Mouse (Mus musculus) hindbrain, embryonic 12.5 days (tissue): Measurements from ENCODE around the gene Wwtr1. TPM values are rescaled to one million over a fixed set of nuclear protein-coding genes. Genes with fewer than 3 reads are reported as not detected.

Source experiments
- ATAC-seq: fragments of 200-750 bp; cut with Nextera tagmentation; 2 replicates; pipeline ENCODE4 v1.8.0; 2017; ENCODE audit warnings: moderate TSS enrichment; ENCODE audit not compliant: low FRiP score
- H3K27ac ChIP-seq: fragments of 300-500 bp; sonication (generic); 2 replicates; pipeline ENCODE4 v1.5.1; 2016; ENCODE audit warnings: mild to moderate bottlenecking
- H3K27me3 ChIP-seq: fragments of 300-500 bp; sonication (generic); 2 replicates; pipeline ENCODE4 v1.6.1; 2016; ENCODE audit warnings: mild to moderate bottlenecking
- H3K36me3 ChIP-seq: fragments of 300-500 bp; sonication (generic); 2 replicates; pipeline ENCODE4 v1.6.1; 2016; ENCODE audit warnings: mild to moderate bottlenecking
- H3K4me1 ChIP-seq: fragments of 300-500 bp; sonication (generic); 2 replicates; pipeline ENCODE4 v1.6.1; 2016
- H3K4me2 ChIP-seq: fragments of 300-500 bp; sonication (generic); replicated peaks from 2 replicates; pipeline ENCODE4 v1.6.1; 2016; ENCODE audit warnings: mild to moderate bottlenecking
- H3K4me3 ChIP-seq: fragments of 300-500 bp; sonication (generic); 2 replicates; pipeline ENCODE4 v1.5.1; 2016; ENCODE audit warnings: mild to moderate bottlenecking
- H3K9ac ChIP-seq: fragments of 300-500 bp; sonication (generic); 2 replicates; pipeline ENCODE4 v1.6.1; 2016; ENCODE audit warnings: mild to moderate bottlenecking, moderate library complexity
- H3K9me3 ChIP-seq: fragments of 300-500 bp; sonication (generic); replicated peaks from 2 replicates; pipeline ENCODE4 v1.6.1; 2016; ENCODE audit warnings: mild to moderate bottlenecking
- WGBS: fragments of 180-500 bp; shearing (Covaris S2); methylation state at CpG from one replicate; pipeline ENCODE4 v1.1.7; 2016; 5-methylcytosine and 5-hydroxymethylcytosine counted together
- polyA plus RNA-seq: library from polyadenylated mRNA; unstranded; fragments of >200 nt; fragmentation: Nextera tagmentation; extraction: Ambion mirVana; gene quantifications from 2 replicates; pipeline ENCODE4 v1.2.1, GENCODE M21; 2016

Gene Wwtr1
- polyA plus RNA-seq, 1 experiment from 2014 or later, result 14.2 TPM

GRCm38 (mm10) chr3:57470326-57470725, 105.4 kb downstream of the Wwtr1 start:
- WGBS, result 20% methylated on average over 5 of the region's 5 CpGs
- H3K27ac ChIP-seq, result no peak overlapping the region; the same call in 1 of the 2 replicates
- no peaks in the 10 kb centered on the region for H3K27me3 ChIP-seq
- no peak overlapping the region for H3K9ac ChIP-seq
- H3K4me2 ChIP-seq, result no peak overlapping the region
- H3K9me3 ChIP-seq, result no peaks in the 10 kb centered on the region
- no peaks in the 10 kb centered on the region for H3K36me3 ChIP-seq
- ATAC-seq, result 0 out of 2 replicates have a peak, but pooled peaks have one; percentile 18
- H3K4me1 ChIP-seq, result peaks cover 23% of the 10 kb centered on the region
- H3K4me3 ChIP-seq, result no peak overlapping the region

- no peak overlapping the region for H3K9ac ChIP-seq
- ATAC-seq, result no peak
These were observed 106.4 kb downstream of the Wwtr1 start for GRCm38 (mm10) chr3:57469325-57469724.

GRCm38 (mm10) chr3:57466289-57466688, 109.4 kb downstream of the Wwtr1 start:
- Histone ChIP-seq H3K9me3 (no peaks in the 10 kb centered on the region), H3K27ac (no peak overlapping the region), H3K27me3 (no peaks in the 10 kb centered on the region), H3K4me1 (peaks cover 9% of the 10 kb centered on the region), H3K9ac (no peak overlapping the region), H3K4me2 (no peak overlapping the region), H3K4me3 (no peak overlapping the region), H3K36me3 (0 out of 2 replicates have a peak, but pooled peaks cover 6% of the 10 kb centered on the region)
- WGBS, result 66% methylated on average over 3 of the region's 3 CpGs
- no peak for ATAC-seq

More at GRCm38 (mm10) chr3:57469325-57469724, 106.4 kb downstream of the Wwtr1 start:
- Histone ChIP-seq H3K27me3 (no peaks in the 10 kb centered on the region), H3K36me3 (no peaks in the 10 kb centered on the region), H3K4me2 (no peak overlapping the region), H3K4me1 (peaks cover 23% of the 10 kb centered on the region), H3K27ac (no peak overlapping the region), H3K4me3 (no peak overlapping the region), H3K9me3 (no peaks in the 10 kb centered on the region)
- WGBS, result over 99% methylated on average over 3 of the region's 3 CpGs

GRCm38 (mm10) chr3:57463302-57463701, 112.4 kb downstream of the Wwtr1 start:
- WGBS, result 77% methylated on average over 4 of the region's 4 CpGs
- Histone ChIP-seq H3K9me3 (no peaks in the 10 kb centered on the region), H3K36me3 (0 out of 2 replicates have a peak, but pooled peaks cover 6% of the 10 kb centered on the region)

GRCm38 (mm10) chr3:57458652-57459051, 117.1 kb downstream of the Wwtr1 start:
- H3K9me3 ChIP-seq, result no peaks in the 10 kb centered on the region
- no peak overlapping the region for H3K4me3 ChIP-seq
- 0 out of 2 replicates have a peak, but pooled peaks cover 6% of the 10 kb centered on the region for H3K36me3 ChIP-seq
- WGBS, result 70% methylated on average over 11 of the region's 11 CpGs
- H3K27me3 ChIP-seq, result no peaks in the 10 kb centered on the region
- H3K4me1 ChIP-seq, result no peaks in the 10 kb centered on the region
- H3K4me2 ChIP-seq, result no peak overlapping the region
- ATAC-seq, result no peak
- no peak overlapping the region for H3K9ac ChIP-seq
- H3K27ac ChIP-seq, result no peak overlapping the region

More at GRCm38 (mm10) chr3:57463302-57463701, 112.4 kb downstream of the Wwtr1 start:
- Histone ChIP-seq H3K9ac (no peak overlapping the region), H3K27ac (no peak overlapping the region), H3K4me1 (no peaks in the 10 kb centered on the region), H3K4me3 (no peak overlapping the region), H3K4me2 (no peak overlapping the region), H3K27me3 (no peaks in the 10 kb centered on the region)
- no peak for ATAC-seq

- 36% methylated on average over 5 of the region's 5 CpGs for WGBS
- Histone ChIP-seq H3K9ac (no peak overlapping the region), H3K36me3 (no peaks in the 10 kb centered on the region), H3K4me1 (no peaks in the 10 kb centered on the region), H3K4me2 (no peak overlapping the region), H3K4me3 (no peak overlapping the region), H3K27me3 (no peaks in the 10 kb centered on the region), H3K27ac (no peak overlapping the region), H3K9me3 (no peaks in the 10 kb centered on the region)
- ATAC-seq, result 0 out of 2 replicates have a peak, but pooled peaks have one; percentile 54
These were observed 127.3 kb downstream of the Wwtr1 start for GRCm38 (mm10) chr3:57448445-57448844.

GRCm38 (mm10) chr3:57447889-57448288, 127.8 kb downstream of the Wwtr1 start:
- Histone ChIP-seq H3K27ac (no peak overlapping the region), H3K9me3 (no peaks in the 10 kb centered on the region), H3K4me2 (no peak overlapping the region), H3K4me3 (no peak overlapping the region), H3K27me3 (no peaks in the 10 kb centered on the region), H3K36me3 (no peaks in the 10 kb centered on the region), H3K9ac (no peak overlapping the region), H3K4me1 (no peaks in the 10 kb centered on the region)
- ATAC-seq, result no peak
- 64% methylated on average over 1 of the region's 1 CpGs for WGBS

- H3K36me3 ChIP-seq, result no peaks in the 10 kb centered on the region
- no peaks in the 10 kb centered on the region for H3K9me3 ChIP-seq
- no peaks in the 10 kb centered on the region for H3K27me3 ChIP-seq
- H3K4me3 ChIP-seq, result no peak overlapping the region
- H3K4me2 ChIP-seq, result no peak overlapping the region
- H3K27ac ChIP-seq, result no peak overlapping the region
- H3K4me1 ChIP-seq, result no peaks in the 10 kb centered on the region
- WGBS, result 61% methylated on average over 3 of the region's 3 CpGs
- no peak overlapping the region for H3K9ac ChIP-seq
- no peak for ATAC-seq
These were observed 130.0 kb downstream of the Wwtr1 start for GRCm38 (mm10) chr3:57445706-57446105.

GRCm38 (mm10) chr3:57440956-57441355, 134.8 kb downstream of the Wwtr1 start:
- H3K27ac ChIP-seq, result no peak overlapping the region
- H3K36me3 ChIP-seq, result no peaks in the 10 kb centered on the region
- WGBS, result 78% methylated on average over 3 of the region's 3 CpGs
- H3K27me3 ChIP-seq, result no peaks in the 10 kb centered on the region
- H3K9me3 ChIP-seq, result no peaks in the 10 kb centered on the region
- no peak overlapping the region for H3K4me2 ChIP-seq
- H3K4me3 ChIP-seq, result no peak overlapping the region
- ATAC-seq, result no peak
- H3K9ac ChIP-seq, result no peak overlapping the region
- H3K4me1 ChIP-seq, result no peaks in the 10 kb centered on the region

GRCm38 (mm10) chr3:57435364-57435763, 140.3 kb downstream of the Wwtr1 start:
- Histone ChIP-seq H3K9ac (no peak overlapping the region), H3K36me3 (no peaks in the 10 kb centered on the region), H3K4me2 (no peak overlapping the region), H3K27me3 (no peaks in the 10 kb centered on the region), H3K9me3 (no peaks in the 10 kb centered on the region), H3K4me3 (no peak overlapping the region), H3K4me1 (no peaks in the 10 kb centered on the region), H3K27ac (no peak overlapping the region)
- no peak for ATAC-seq
- WGBS, result 80% methylated on average over 8 of the region's 8 CpGs

- no peaks in the 10 kb centered on the region for H3K4me1 ChIP-seq
- 81% methylated on average over 3 of the region's 3 CpGs for WGBS
- ATAC-seq, result no peak
- H3K27me3 ChIP-seq, result no peaks in the 10 kb centered on the region
- H3K4me3 ChIP-seq, result no peak overlapping the region
- H3K4me2 ChIP-seq, result no peak overlapping the region
- H3K9ac ChIP-seq, result no peak overlapping the region
- H3K9me3 ChIP-seq, result no peaks in the 10 kb centered on the region
- no peak overlapping the region for H3K27ac ChIP-seq
- no peaks in the 10 kb centered on the region for H3K36me3 ChIP-seq
These were observed 144.0 kb downstream of the Wwtr1 start for GRCm38 (mm10) chr3:57431706-57432105.

GRCm38 (mm10) chr3:57429486-57429885, 146.2 kb downstream of the Wwtr1 start:
- Histone ChIP-seq H3K4me1 (no peaks in the 10 kb centered on the region), H3K9me3 (no peaks in the 10 kb centered on the region), H3K4me2 (no peak overlapping the region), H3K9ac (no peak overlapping the region), H3K36me3 (no peaks in the 10 kb centered on the region), H3K27ac (no peak overlapping the region), H3K4me3 (no peak overlapping the region), H3K27me3 (no peaks in the 10 kb centered on the region)
- no peak for ATAC-seq
- 73% methylated on average over 4 of the region's 4 CpGs for WGBS

- no peaks in the 10 kb centered on the region for H3K4me1 ChIP-seq
- no peaks in the 10 kb centered on the region for H3K27me3 ChIP-seq
- no peak for ATAC-seq
- H3K4me3 ChIP-seq, result no peak overlapping the region
- no peak overlapping the region for H3K27ac ChIP-seq
- no peak overlapping the region for H3K9ac ChIP-seq
- no peaks in the 10 kb centered on the region for H3K9me3 ChIP-seq
- WGBS, result 48% methylated on average over 5 of the region's 5 CpGs
- no peaks in the 10 kb centered on the region for H3K36me3 ChIP-seq
- H3K4me2 ChIP-seq, result no peak overlapping the region
These were observed 146.8 kb downstream of the Wwtr1 start for GRCm38 (mm10) chr3:57428682-57429464.
